Mouse (Mus musculus) megakaryocyte-erythroid progenitor cell, adult 5-6 weeks (primary cell): ENCODE data around the gene Ncam2. TPM values are rescaled to one million over a fixed set of nuclear protein-coding genes. Genes with fewer than 3 reads are reported as not detected.
A peak's percentile ranks its signal among the peaks of the same experiment; 100 is the strongest.
"Not testable (repeated sequence)": the region's sequence is repeated elsewhere in the genome, so short reads cannot be mapped to it uniquely, and the experiment has no call there.

Source experiments
- ATAC-seq: replicated peaks from 2 replicates; pipeline ENCODE4 v1.8.0; 2016; ENCODE audit warnings: mild to moderate bottlenecking, inconsistent platforms; ENCODE audit not compliant: severe bottlenecking, poor library complexity, low FRiP score, low TSS enrichment
- total RNA-seq, 2 experiments: library from RNA; stranded (forward) in 1 of 2; stranded (reverse) in 1 of 2; fragments of 200-1000, 215-1000 nt in 1 of 2; fragments of >200 nt in 1 of 2; fragmentation: Nextera tagmentation in 1 of 2; gene quantifications; 2 replicates each; pipeline ENCODE4 v1.2.3; 2014 to 2017

The Ncam2 gene
- total RNA-seq, 2 experiments from 2014 or later: not detected

GRCm38 (mm10) chr16:81284859-81285837 lies 84.7 kb downstream of the Ncam2 start:
- ATAC-seq: no peak

GRCm38 (mm10) chr16:81285882-81286281 lies 85.4 kb downstream of the Ncam2 start:
- no peak for ATAC-seq

GRCm38 (mm10) chr16:81303806-81304205 lies 103.3 kb downstream of the Ncam2 start:
- no peak for ATAC-seq

- no peak for ATAC-seq
Measured at GRCm38 (mm10) chr16:81309215-81309614, 108.7 kb downstream of the Ncam2 start.

GRCm38 (mm10) chr16:81319037-81319436 lies 118.5 kb downstream of the Ncam2 start:
- ATAC-seq: no peak

- ATAC-seq: peak; percentile 87
Measured at GRCm38 (mm10) chr16:81330539-81330938, 130.0 kb downstream of the Ncam2 start.

- ATAC-seq: no peak
Measured at GRCm38 (mm10) chr16:81365901-81366300, 165.4 kb downstream of the Ncam2 start.

GRCm38 (mm10) chr16:81374234-81374633 lies 173.7 kb downstream of the Ncam2 start:
- ATAC-seq: no peak

- ATAC-seq: no peak
Measured at GRCm38 (mm10) chr16:81380434-81380833, 179.9 kb downstream of the Ncam2 start.

- no peak for ATAC-seq
Measured at GRCm38 (mm10) chr16:81388646-81389045, 188.1 kb downstream of the Ncam2 start.

- ATAC-seq: no peak
Measured at GRCm38 (mm10) chr16:81434559-81434958, 234.1 kb downstream of the Ncam2 start.

GRCm38 (mm10) chr16:81437091-81437867 lies 236.8 kb downstream of the Ncam2 start:
- ATAC-seq: peak; percentile 78

GRCm38 (mm10) chr16:81437868-81438249 lies 237.4 kb downstream of the Ncam2 start:
- ATAC-seq: no peak

GRCm38 (mm10) chr16:81450851-81451250 lies 250.4 kb downstream of the Ncam2 start:
- no peak for ATAC-seq

GRCm38 (mm10) chr16:81452988-81453387 lies 252.5 kb downstream of the Ncam2 start:
- no peak for ATAC-seq

GRCm38 (mm10) chr16:81454472-81454871 lies 254.0 kb downstream of the Ncam2 start:
- no peak for ATAC-seq

- not testable (repeated sequence) for ATAC-seq
Measured at GRCm38 (mm10) chr16:81462731-81463130, 262.2 kb downstream of the Ncam2 start.

- ATAC-seq: no peak
Measured at GRCm38 (mm10) chr16:81472925-81473324, 272.4 kb downstream of the Ncam2 start.

- ATAC-seq: no peak
Measured at GRCm38 (mm10) chr16:81481058-81481457, 280.6 kb downstream of the Ncam2 start.

GRCm38 (mm10) chr16:81496111-81496510 lies 295.6 kb downstream of the Ncam2 start:
- no peak for ATAC-seq
